Mouse (Mus musculus) liver (tissue): ENCODE measurements around the gene Fn1.

Experiments used
- DNase-seq: peaks from one replicate; pipeline ENCODE4 v3.0.0-alpha.2; 2020; ENCODE audit warnings: mixed read lengths

Gene Fn1

DNA sequence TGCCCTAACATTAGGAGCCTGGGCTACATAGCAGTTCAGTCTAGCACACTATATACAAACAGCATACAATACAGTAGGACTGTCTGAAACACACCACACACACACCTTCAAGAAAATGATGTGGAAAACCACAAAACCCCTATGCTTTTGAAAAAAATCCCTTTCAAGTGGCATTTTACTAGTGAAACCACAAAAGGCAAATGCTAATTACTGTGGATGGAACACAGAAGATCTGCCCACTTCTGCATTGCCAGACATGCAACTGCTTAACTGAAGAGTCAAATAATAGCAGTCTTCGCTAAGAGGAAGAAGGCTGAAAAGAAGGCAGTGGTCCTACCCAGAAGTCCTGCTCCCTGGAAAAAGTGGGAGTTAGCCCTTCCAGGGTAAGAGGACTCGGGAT lies 58.7 kb downstream of the Fn1 start:
- no peak for DNase-seq

DNA sequence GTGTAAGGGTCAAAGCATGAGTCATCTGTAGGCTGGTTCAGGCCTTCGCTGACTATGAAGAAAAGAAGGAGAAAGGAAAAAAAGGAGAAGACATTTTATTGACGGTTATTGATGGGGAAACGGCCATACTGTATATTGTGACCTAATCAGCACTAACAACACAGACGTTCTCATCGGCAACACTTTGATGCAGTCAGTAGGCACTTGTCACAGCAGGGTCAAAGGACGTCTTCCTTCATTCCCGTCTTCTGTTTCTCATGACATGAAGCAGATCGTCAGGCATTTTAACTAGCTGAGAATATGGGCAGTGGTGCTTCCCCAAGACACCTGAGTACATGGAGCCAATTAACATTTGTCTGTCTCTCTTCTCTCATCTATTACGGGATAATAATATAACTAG lies 59.8 kb downstream of the Fn1 start:
- DNase-seq: no peak

DNA sequence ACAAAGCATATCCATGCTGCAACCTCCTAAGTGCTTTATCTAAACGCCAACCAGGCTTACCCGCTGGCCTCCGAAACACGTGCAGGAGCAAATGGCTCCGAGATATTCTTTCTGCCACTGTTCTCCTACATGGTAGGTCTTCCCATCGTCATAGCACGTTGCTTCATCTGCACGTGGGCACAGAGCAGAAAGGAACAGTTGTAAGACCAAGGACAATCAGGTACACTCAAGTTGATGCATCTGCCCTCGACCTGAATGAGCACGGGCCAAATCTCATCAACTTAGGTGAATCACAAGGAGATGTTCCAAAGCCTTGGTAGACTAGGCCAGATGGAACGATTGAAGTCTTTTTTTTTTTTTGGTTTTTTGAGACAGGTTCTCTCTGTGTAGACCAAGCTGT lies 63.0 kb downstream of the Fn1 start:
- no peak for DNase-seq

DNA sequence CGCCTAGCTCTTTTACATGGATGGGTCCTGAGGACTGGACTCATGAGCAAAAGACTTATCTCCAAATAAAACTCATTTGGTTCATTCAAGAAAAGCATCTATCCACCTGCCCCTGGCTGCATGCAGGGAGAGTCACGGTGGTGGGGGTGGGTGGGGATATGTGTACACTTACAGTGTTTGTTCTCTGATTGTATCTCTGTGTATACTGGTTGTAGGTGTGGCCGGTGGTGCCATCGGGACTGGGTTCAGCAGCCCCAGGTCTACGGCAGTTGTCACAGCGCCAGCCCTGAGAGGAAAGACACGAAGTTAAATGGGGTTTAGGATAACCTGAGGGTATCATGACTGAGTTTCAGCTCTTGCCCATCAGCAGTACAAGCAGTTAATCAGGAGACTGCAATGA lies 66.3 kb downstream of the Fn1 start:
- no peak for DNase-seq

DNA sequence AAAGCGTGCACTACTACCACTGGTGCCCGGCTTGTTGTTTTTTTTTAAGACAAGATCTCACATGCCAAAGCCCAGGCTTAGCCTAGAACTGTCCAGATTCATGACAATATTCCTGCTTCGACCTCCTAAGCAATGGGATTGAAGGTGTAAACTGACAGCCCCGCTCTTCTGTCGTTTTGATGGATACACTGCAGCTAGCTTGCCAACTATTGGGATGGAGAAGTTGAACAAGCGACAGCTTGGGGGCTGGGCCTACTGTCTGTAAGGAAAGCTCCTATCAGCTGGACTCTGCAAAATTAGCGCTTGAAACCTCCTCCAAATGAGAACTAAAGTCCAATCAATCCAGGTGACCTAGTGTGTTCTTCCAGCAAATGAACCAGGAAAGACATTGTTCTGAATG lies 69.1 kb downstream of the Fn1 start:
- DNase-seq: no peak

DNA sequence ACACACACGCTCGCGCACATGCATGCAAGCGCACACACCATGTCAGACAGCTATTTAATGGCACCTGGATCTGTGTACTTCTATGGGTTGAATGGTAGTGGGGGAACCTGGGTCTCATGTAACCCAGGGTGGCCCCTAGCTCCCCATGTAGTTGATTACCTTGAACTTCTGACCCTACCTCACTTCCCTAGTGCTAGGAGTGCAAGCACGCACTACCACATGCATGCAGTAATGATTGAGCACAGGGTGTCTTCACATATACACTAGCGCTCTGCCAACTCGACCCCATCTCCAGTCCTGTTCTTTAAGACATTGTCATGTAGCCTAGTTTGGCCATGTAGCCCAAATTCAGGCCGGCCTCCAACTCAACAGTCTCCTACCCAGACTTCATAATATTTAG lies 69.7 kb downstream of the Fn1 start:
- DNase-seq: no peak

DNA sequence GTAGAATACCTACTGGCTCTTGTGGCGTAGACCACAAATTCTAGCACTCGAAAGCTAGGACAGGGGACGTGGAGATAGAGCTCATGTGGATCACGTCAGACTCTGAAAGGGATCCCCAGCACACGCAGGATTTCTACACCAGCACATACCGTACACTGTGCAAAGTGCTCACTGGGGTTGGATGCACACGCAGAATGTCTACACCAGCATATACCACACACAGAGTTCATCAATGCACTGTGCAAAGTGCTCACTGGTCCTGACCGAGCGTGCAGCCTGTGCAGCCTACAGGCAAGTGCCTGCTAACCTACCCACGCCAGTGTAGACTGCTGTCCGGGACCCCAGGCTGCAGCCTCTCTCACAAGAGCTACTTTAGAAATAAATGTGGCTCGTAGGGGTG lies 72.6 kb downstream of the Fn1 start:
- DNase-seq: no peak

DNA sequence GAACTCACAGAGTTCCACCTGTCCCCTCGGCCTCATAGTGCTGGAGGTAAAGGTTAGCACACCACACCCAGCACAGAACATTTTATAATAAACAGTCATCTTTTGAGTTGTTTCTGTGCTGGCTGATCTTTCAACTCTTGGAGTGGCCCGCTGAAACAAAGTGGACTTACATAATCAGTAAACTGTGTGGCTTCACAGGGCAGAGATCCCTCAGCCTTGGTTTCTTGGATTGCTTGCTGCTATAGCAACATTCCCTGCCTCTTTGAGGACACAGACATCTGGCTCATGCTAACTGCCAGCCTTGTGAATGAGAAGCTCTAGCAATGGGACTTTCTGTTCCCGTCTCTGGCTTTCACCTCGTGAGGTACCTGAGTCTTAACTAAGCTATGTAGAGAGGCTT lies 73.5 kb downstream of the Fn1 start:
- no peak for DNase-seq

DNA sequence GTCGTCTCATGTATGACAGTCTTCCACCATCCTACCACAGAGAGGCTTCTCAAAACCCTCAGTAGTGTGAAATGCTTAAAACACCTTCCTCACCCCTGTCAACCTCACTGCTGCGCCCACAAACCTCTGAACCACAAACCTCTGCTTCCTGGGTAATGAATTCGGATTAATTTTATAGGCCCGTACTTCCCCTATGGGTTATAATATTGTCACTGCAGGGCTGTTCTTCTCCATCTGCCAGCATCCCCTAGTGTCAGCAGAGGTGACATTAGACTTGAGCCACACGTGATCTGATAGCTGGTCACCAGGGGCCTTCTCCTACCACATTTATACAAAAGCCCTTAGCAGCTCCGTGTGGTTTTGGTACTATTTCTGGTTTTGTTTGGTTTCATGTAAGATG lies 76.2 kb downstream of the Fn1 start:
- DNase-seq: no peak

DNA sequence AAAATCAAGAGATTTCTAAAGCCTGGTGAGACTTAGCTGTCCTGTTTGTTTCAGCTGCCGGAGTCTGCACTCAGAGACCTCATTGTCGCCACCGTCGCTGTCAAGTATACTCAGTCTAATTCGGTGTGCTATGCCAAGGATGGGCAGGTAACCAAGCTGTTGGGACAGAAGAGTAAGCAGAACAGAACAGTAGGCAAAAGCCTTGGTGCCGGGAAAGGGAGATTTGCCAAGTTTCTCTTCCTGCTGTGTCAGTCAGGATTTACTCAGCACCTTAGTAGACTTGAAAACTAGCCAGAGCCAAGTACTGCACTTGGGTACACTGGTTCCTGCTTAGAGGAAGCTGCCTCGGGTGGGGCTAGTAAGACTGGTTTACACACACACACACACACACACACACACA lies 77.0 kb downstream of the Fn1 start:
- no peak for DNase-seq

DNA sequence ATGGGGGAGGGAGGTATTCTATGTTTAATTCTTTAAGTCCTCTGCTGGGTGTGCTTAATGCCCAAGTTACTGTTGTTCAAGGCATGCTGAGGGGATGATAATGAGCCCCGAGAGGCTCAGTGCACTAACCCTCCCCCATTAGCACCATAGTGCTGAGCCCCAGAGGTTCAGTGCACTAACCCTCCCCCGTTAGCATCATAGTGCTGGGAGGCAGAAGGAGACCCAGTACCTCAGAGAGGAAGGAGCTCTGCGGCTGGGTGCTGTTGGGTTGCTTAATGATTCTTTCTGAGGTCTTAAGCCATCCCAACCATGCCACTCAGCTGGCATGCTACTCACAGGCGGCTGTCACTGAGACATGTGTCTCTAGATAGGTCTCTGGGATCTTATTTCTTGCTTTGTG lies 82.9 kb downstream of the Fn1 start:
- no peak for DNase-seq

DNA sequence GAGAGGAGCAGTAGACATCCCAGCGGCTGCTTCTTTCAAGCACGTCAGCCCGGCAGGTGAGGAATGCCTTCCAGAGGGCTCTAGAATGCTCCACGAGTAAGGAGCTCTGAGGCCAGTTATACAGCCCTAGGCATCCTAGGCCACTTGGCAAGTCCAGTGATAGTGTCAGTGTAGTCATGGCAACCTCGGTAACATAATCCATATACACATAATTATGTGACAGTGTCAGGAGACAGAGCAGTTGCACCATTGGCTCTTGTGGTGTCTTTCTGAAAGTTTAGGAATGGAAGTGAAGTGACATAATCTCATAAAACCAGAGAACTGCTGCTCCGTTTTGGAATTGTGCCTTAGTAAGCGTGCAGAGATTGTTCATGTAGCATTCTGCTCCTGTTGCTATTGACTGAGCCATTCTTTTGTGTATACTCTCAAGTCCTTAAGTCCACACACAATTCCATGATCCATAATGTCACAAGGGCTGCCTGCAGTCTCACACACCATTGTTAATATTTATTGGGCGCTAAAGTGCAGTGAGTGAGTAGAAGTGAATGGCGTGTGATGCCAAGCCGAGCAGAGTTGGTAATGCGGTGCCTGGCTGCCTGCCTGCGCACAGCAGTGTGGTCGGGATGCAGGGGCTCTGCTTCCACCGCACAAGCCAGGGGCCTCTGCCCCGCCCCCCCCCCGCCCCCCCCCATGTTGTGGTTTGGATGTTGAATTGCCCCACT lies 85.0 kb downstream of the Fn1 start:
- DNase-seq: no peak

DNA sequence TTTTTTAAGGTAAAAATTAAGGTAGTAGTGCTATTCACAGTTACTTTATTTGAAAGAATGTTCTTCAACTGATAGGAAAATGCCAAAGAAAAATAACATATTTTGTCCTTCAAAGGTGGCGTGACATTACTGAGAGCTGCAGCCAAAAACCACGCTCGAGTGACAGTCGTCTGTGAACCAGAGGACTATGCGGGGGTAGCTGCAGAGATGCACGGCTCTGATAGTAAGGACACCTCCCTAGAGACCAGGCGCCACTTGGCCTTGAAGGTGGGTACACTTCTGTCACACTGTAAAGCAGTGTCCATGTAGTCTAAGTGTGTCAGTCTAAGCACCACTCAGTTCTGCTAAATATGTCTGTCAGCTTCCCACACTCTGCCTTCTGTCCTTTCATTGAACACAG lies 88.7 kb downstream of the Fn1 start:
- no peak for DNase-seq

DNA sequence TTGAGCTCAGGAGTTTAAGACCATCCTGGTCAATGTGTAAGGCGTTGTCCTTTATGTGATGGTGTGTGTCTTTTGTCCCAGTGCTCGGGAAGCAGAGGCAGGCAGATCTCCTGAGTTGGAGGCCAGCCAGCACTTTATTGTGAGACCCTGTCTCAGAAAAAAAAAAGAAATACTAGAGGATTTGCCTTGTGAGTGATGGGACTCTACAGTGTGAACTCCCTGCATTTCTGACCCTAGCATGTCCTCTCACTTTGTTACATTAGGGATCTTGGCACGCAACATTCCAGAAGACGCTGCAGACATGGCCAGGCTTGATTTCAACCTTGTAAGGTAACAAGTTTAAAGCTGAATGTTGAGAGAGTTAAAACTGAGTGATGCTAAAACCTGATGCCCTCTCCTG lies 92.4 kb downstream of the Fn1 start:
- no peak for DNase-seq

DNA sequence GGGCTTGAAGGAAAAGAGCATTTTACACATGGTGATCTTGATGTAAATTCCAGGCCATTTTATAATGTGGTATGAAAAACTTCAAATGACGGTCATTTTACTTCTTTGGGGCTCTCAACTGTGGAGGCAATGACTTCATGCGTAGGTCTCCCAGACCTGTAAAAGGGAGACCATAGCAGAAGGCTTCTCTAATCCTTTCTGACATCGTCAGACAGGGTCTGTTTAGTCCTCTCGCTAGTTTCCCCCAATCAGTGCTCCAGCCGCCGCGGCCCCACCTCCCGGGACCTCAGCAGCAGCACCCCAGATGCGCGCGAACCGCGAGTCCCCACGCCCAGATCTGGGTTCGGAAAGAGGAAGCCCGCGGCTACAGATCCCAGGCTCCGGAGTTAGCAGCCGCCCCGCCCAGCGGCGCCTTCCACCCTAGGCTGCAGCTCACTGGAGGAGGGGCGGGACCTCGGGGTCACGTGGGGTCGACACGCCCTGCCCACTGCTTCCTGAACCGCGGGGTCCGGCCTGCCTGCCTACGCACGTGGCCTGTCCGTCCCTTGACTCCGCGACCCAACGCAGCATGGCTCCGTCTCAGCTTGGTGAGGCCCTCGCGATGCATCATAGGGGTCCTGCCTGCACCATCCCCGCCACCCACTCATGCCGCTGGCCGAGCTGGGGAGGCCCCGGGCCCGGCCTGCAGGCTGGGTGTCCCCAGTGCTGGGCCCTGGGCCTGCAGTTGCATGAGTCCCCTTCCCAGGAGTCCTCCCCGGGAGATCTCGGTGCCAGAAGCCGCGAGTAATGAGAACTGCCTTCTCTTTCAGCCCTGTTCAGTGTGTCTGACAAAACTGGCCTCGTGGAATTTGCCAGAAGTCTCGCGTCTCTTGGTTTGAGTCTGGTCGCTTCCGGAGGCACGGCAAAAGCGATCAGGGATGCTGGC lies 96.0 kb downstream of the Fn1 start, which contains the start of gene Atic:
TSS of gene Atic (plus strand) at position 463 of the 925 bp plus-strand sequence.
- DNase-seq: peak; percentile 96

DNA sequence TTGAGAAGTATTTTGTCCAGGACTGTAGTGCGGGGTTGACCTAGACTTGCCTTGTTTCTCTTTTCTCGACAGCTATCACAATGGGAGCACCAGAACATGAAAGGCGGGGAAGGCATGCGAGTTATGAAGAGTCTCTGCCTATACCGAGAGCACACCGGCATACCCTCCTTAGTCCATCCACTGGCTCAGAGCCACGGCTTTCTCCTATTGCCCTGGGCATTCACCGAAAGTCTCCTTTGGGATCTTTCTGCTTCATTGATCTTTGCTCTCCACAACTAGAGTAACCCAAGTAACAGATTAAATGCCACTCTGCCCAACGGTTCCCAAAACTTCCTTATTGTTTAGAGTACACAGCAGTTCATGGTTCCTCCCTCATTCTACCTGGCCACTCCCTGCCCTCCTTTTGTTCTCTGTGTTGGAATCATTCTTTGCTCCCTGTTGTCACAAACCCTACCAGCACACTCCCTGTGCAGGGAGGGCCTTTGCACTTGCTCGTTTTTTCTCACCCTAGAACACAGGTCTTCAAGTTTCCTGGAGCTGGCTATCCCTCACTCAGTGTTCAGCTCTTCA lies 102.3 kb downstream of the Fn1 start:
- DNase-seq: no peak

DNA sequence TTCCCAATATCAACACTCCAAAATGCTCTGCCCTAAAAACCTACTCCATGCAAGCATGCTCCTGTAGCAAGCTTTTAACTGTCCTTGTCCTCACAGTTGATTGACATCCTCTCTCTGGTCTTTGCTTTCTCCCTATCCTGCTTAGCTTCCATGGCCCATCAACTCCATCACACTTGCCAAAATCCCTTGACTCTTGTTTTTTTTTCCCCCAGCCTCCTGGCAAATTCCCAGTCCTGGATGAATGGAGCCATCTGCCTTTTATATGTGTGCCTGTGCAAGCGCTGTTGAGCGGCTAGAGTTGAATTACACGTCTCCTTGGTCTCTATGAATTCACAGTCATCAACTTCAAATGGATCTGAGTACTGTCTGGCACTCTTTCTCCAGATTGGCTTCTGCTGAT lies 112.6 kb downstream of the Fn1 start:
- DNase-seq: no peak

DNA sequence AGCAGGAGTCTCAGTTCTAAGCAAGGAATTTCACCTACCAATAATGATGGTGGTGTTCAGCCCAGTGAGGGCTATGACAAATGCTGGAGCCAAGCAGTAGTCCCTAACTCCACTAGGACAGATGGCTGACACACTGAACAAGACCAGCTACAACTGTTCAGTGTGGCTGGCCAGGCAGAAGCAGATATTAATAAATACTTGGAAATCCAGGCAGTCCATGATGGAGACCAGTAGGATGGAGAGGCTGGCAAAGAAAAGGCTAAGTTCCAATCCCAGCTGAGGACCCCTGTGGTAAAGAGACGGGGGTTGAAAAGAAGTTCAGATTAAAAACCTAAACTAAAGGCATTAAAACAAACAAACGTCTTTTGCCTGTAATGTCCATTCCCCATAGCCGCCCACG lies 113.4 kb downstream of the Fn1 start:
- DNase-seq: no peak
